Comparison of ENCODE assay signal across 29 mouse cellular contexts in genomic region chr1:112180446-112180845, GRCm38 (mm10).
"Had no signal": no experiment of that assay in that cellular context is flagged by ENCODE, and none has a peak within 500 bp of the region (broad histone marks: within the 10 kb centered on the region; RNA-seq: fewer than 3 reads in every experiment).

No protein-coding gene starts in this region.

- H3K4me1 ChIP-seq: embryonic facial prominence, embryonic 10.5 days; embryonic facial prominence, embryonic 12.5 days; embryonic facial prominence, embryonic 13.5 days; embryonic facial prominence, embryonic 15.5 days; forebrain, embryonic 10.5 days; forebrain, embryonic 12.5 days; forebrain, embryonic 13.5 days; forebrain, embryonic 15.5 days had no signal

- H3K4me3 ChIP-seq: embryonic facial prominence, embryonic 10.5 days; embryonic facial prominence, embryonic 12.5 days; embryonic facial prominence, embryonic 13.5 days; embryonic facial prominence, embryonic 15.5 days; erythroblast, embryonic 14.5 days; forebrain, embryonic 10.5 days; forebrain, embryonic 12.5 days; forebrain, embryonic 13.5 days; forebrain, embryonic 15.5 days; gastrocnemius, adult 2 months; heart, adult 2 months had no signal

- H3K27me3 ChIP-seq: embryonic facial prominence, embryonic 12.5 days; embryonic facial prominence, embryonic 13.5 days; embryonic facial prominence, embryonic 15.5 days; forebrain, embryonic 12.5 days; forebrain, embryonic 13.5 days; forebrain, embryonic 15.5 days had no signal

- ATAC-seq: forebrain, embryonic 13.5 days; forebrain, embryonic 14.5 days; forebrain, embryonic 15.5 days; forebrain, embryonic 16.5 days; forebrain, postnatal 0 days had no signal

- DNase-seq: cerebellum, adult 2 months; cerebellum, adult 8-10 months; cerebellum, adult 9-10 months; cerebellum, adult 9-11 months; cerebellum, postnatal 10 days; cerebellum, postnatal 14 days; cerebellum, postnatal 25 days; cerebellum, postnatal 36 days; embryo, embryonic 11 days; forebrain, postnatal 0 days; gastrocnemius, adult 2 months; gastrocnemius, postnatal 10 days; gastrocnemius, postnatal 14 days; gastrocnemius, postnatal 25 days; gastrocnemius, postnatal 36 days; heart, adult 11 months; heart, adult 18-20 months; heart, adult 2 months had no signal

- H3K36me3 ChIP-seq: embryonic facial prominence, embryonic 10.5 days; embryonic facial prominence, embryonic 12.5 days; embryonic facial prominence, embryonic 13.5 days; embryonic facial prominence, embryonic 15.5 days; forebrain, embryonic 10.5 days; forebrain, embryonic 12.5 days; forebrain, embryonic 15.5 days had no signal

- H3K27ac ChIP-seq: embryonic facial prominence, embryonic 10.5 days; embryonic facial prominence, embryonic 12.5 days; embryonic facial prominence, embryonic 13.5 days; embryonic facial prominence, embryonic 15.5 days; forebrain, embryonic 10.5 days; forebrain, embryonic 12.5 days; forebrain, embryonic 13.5 days; forebrain, embryonic 15.5 days; gastrocnemius, adult 2 months; heart, adult 2 months had no signal

- H3K9ac ChIP-seq: embryonic facial prominence, embryonic 12.5 days; embryonic facial prominence, embryonic 13.5 days; embryonic facial prominence, embryonic 15.5 days; forebrain, embryonic 12.5 days; forebrain, embryonic 13.5 days; forebrain, embryonic 15.5 days; forebrain, postnatal 0 days had no signal

- H3K9me3 ChIP-seq: embryonic facial prominence, embryonic 10.5 days; embryonic facial prominence, embryonic 12.5 days; embryonic facial prominence, embryonic 13.5 days; embryonic facial prominence, embryonic 15.5 days; forebrain, embryonic 10.5 days; forebrain, embryonic 12.5 days; forebrain, embryonic 13.5 days; forebrain, embryonic 15.5 days had no signal

- H3K4me2 ChIP-seq: embryonic facial prominence, embryonic 12.5 days; embryonic facial prominence, embryonic 13.5 days; embryonic facial prominence, embryonic 15.5 days; forebrain, embryonic 12.5 days; forebrain, embryonic 13.5 days; forebrain, embryonic 15.5 days had no signal
